Mouse (Mus musculus) liver, embryonic 14.5 days (tissue): ENCODE results near the gene Prdx6b. TPM values are rescaled to one million over a fixed set of nuclear protein-coding genes. Genes with fewer than 3 reads are reported as not detected.

Experiments used
- ATAC-seq: fragments of 200-750 bp; cut with Nextera tagmentation; 2 replicates; pipeline ENCODE4 v1.8.0; 2017; ENCODE audit warnings: moderate number of reproducible peaks, mild to moderate bottlenecking, moderate library complexity; ENCODE audit not compliant: insufficient read depth
- DNase-seq, 3 experiments: peaks; one replicate each; pipeline ENCODE4 v3.0.0-alpha.2; 2012 to 2013; ENCODE audit warnings: low read depth in 3 of 3, low spot score in 3 of 3
- H3K27ac ChIP-seq: fragments of 300-500 bp; sonication (generic); 2 replicates; pipeline ENCODE4 v1.5.1; 2014; ENCODE audit warnings: moderate library complexity, mild to moderate bottlenecking, control low read depth, inconsistent platforms
- H3K27me3 ChIP-seq: fragments of 300-500 bp; sonication (generic); 2 replicates; pipeline ENCODE4 v1.6.1; 2014; ENCODE audit warnings: mild to moderate bottlenecking, low read length, moderate library complexity; ENCODE audit not compliant: control insufficient read depth, insufficient read depth
- H3K36me3 ChIP-seq: fragments of 300-500 bp; sonication (generic); replicated peaks from 2 replicates; pipeline ENCODE4 v1.6.1; 2014; ENCODE audit warnings: low read depth; ENCODE audit not compliant: control insufficient read depth, insufficient read depth
- H3K4me1 ChIP-seq, 2 experiments: fragments of 200-500 bp in 1 of 2; fragments of 300-500 bp in 1 of 2; sonication (generic) in 1 of 2; replicated peaks; 2 replicates each; pipeline ENCODE4 v1.6.1; 2012 to 2014; ENCODE audit warnings: antibody characterized with exemption in 1 of 2, inconsistent platforms in 1 of 2, low read length in 1 of 2; ENCODE audit not compliant: control insufficient read depth in 2 of 2, insufficient read depth in 2 of 2
- H3K4me2 ChIP-seq: fragments of 300-500 bp; sonication (generic); 2 replicates; pipeline ENCODE4 v1.6.1; 2014; ENCODE audit warnings: low read depth, mild to moderate bottlenecking, control low read depth, moderate library complexity
- H3K4me3 ChIP-seq, 2 experiments: fragments of 200-500 bp in 1 of 2; fragments of 300-500 bp in 1 of 2; sonication (generic) in 1 of 2; 2 replicates each; pipeline ENCODE4 v1.5.1; 2012 to 2014; ENCODE audit warnings: low read depth in 2 of 2, low read length in 2 of 2, mild to moderate bottlenecking in 2 of 2, control low read depth in 1 of 2, inconsistent platforms in 1 of 2, moderate library complexity in 1 of 2; ENCODE audit not compliant: insufficient read depth in 1 of 2
- H3K9ac ChIP-seq: fragments of 300-500 bp; sonication (generic); replicated peaks from 2 replicates; pipeline ENCODE4 v1.6.1; 2014; ENCODE audit warnings: mild to moderate bottlenecking, control low read depth, moderate library complexity
- H3K9me3 ChIP-seq: fragments of 300-500 bp; sonication (generic); 2 replicates; pipeline ENCODE4 v1.6.1; 2016; ENCODE audit warnings: low read length, mixed read lengths; ENCODE audit not compliant: control insufficient read depth
- CTCF ChIP-seq: IDR thresholded peaks from 2 replicates; pipeline ENCODE4 v1.5.1; 2016; ENCODE audit warnings: antibody characterized with exemption, low read depth, control low read depth
- EP300 ChIP-seq: IDR thresholded peaks from 2 replicates; pipeline ENCODE4 v1.6.1; 2016; ENCODE audit warnings: antibody characterized with exemption, low read depth
- WGBS: fragments of 180-500 bp; shearing (Covaris S2); extraction: QIAGEN DNeasy Blood & Tissue Kit; methylation state at CpG from one replicate; pipeline ENCODE4 v1.1.7; 2014; ENCODE audit not compliant: insufficient replicate concordance; 5-methylcytosine and 5-hydroxymethylcytosine counted together
- polyA plus RNA-seq, 2 experiments: library from polyadenylated mRNA; depleted of rRNA in 1 of 2; stranded (reverse) in 1 of 2; unstranded in 1 of 2; fragments of >200 nt; fragmentation: Nextera tagmentation in 1 of 2; extraction: Ambion mirVana in 1 of 2; gene quantifications; 2 replicates each; pipeline versions ENCODE4 v1.2.1 to v1.2.3; 2012 to 2014

The Prdx6b gene
- polyA plus RNA-seq, 2 experiments, result not detected

DNA sequence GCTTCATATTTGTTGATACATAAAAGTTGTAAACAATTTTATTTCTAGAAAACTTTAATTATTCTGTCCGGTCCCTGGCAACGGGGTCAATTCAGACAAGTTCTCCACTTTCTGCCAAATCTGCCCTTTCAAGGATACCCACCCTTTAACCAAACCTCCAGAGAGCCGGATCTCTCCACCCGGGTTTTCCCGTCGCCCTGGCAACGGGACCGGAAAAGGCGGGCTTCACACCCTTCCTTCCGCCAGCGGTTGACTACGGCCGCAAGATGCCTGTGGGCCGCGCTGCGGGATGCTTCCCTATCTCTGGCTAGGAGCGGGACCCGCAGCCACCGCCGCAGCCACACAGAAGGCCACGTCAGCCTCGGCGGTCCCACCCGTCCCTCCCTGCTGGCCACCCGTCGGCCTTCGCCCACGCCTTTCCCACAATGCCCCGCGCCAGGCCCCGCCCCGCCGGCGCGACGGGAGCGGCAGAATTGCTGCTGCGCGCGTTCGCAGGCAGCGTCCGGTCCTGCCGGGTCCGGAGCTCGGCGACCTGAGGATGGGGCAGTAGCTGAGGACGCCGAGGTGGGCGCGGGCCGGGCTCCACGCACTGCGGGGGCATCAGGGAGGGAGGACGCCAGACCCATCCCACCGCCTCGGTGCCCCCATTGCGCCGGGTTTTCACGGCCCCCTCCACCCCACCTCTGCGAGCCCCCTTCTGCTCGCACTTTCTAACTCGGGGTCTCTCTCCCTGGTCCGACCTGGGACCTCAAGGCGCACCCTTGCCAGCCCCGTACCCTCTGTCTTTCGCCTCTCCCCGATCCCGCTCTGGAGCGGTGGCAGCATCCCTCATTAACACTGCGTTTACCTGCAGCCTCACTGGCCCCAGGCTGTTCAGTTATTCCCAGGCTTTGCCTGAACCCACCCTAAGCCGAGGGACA lies 23.2 kb downstream of the Prdx6b start, which contains the start of gene Dnajc10:
Gene Dnajc10 (plus strand): TSS at position 225 of the 920 bp plus-strand sequence.
- H3K4me1 ChIP-seq, result peaks cover 0 to 4% of the 10 kb centered on the region in 2 experiments; a peak in 1 of 4 replicates
- H3K9me3 ChIP-seq, result no peaks in the 10 kb centered on the region
- ATAC-seq (peak; percentile 95), DNase-seq (peak; percentile 80 to 84 (median 81))
- WGBS, result under 1% methylated on average over 69 of the region's 72 CpGs
- H3K36me3 ChIP-seq, result no peaks in the 10 kb centered on the region
- H3K27ac ChIP-seq, result peak within 1 kb of the TSS; percentile 83
- peak within 1 kb of the TSS; percentile 83 for H3K4me2 ChIP-seq
- no peaks in the 10 kb centered on the region for H3K27me3 ChIP-seq
- peak within 1 kb of the TSS; percentile 79 for H3K9ac ChIP-seq
- peak within 1 kb of the TSS; percentile 77 to 86 for H3K4me3 ChIP-seq
- no peak for TF ChIP-seq CTCF

DNA sequence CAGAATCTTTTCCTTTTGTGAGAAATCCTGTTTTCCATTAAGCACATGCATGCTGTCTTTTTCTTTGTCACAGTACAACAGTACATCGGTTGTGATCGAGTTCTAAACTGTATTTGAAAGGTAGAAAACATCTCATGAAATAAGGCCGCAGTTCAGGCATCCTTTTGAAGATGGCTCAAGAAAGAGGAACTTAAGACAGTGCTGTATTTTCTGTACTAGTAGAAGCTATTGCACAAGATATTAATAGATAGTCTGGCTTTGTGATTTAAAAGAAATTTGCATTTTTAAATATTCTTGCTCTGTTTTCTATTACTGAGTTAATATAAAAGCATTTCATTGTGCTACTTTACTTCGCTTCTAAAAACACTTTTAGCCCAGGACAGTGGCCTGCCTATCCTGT lies 30.6 kb downstream of the Prdx6b start:
- Histone ChIP-seq H3K27ac (no peak overlapping the region), H3K36me3 (peaks cover 8% of the 10 kb centered on the region), H3K9me3 (no peaks in the 10 kb centered on the region), H3K4me1 (no peaks in the 10 kb centered on the region), H3K9ac (no peak overlapping the region), H3K4me3 (no peak overlapping the region), H3K27me3 (no peaks in the 10 kb centered on the region), H3K4me2 (no peak overlapping the region)
- TF ChIP-seq CTCF (no peak), EP300 (no peak)
- 75% methylated on average over 4 of the region's 4 CpGs for WGBS
- ATAC-seq, result no peak
- no peak for DNase-seq

DNA sequence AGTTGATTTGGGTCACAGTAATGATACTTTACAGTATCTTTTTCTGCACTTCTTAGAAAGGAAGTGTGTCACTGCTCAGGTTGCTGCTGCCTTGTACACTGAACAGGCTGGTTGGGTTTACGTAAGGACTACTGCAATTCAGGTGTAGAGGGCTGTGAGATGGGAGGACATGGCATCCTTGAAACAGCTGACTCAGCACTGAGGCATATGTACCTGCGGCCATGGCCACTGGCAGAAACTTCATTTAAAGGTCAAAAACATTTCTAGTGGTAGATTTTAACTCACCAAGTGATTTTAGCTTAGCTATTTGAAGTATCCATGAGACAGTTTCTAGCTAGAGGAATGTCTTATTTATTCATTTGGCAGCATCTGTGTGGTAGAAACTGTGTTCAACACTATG lies 33.5 kb downstream of the Prdx6b start:
- WGBS, result 78% methylated on average over 2 of the region's 2 CpGs

DNA sequence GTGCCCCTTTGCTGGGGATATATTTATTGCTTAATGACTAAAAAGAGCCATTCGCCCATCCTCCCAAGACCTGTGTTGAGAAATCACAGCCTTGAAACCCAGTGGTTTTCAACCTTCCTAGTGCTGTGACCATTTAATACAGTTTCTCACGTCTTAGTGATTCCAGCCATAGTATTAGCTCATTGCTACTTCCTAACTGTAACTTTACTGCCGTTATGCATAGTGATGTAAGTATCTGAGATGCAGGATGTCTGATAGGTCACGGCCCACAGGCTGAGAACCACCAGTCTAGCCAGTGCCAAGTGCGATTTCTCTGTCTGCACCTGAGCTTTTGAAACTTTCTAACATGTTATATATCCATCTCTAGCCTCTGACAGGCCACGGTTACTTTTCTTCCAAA lies 35.0 kb downstream of the Prdx6b start:
- no peaks in the 10 kb centered on the region for H3K4me1 ChIP-seq
- peaks cover 8% of the 10 kb centered on the region for H3K36me3 ChIP-seq
- no peak overlapping the region for H3K4me2 ChIP-seq
- no peak for ATAC-seq
- no peaks in the 10 kb centered on the region for H3K9me3 ChIP-seq
- no peak overlapping the region for H3K4me3 ChIP-seq
- TF ChIP-seq EP300 (no peak), CTCF (no peak)
- H3K27ac ChIP-seq, result no peak overlapping the region
- WGBS, result 75% methylated on average over 6 of the region's 6 CpGs
- DNase-seq, result no peak
- H3K27me3 ChIP-seq, result no peaks in the 10 kb centered on the region
- no peak overlapping the region for H3K9ac ChIP-seq

More for the DNA sequence above, 33.5 kb downstream of the Prdx6b start:
- Histone ChIP-seq H3K4me3 (no peak overlapping the region), H3K4me1 (no peaks in the 10 kb centered on the region), H3K27me3 (no peaks in the 10 kb centered on the region), H3K36me3 (peaks cover 8% of the 10 kb centered on the region), H3K9me3 (no peaks in the 10 kb centered on the region), H3K9ac (no peak overlapping the region), H3K27ac (no peak overlapping the region), H3K4me2 (no peak overlapping the region)
- DNase-seq (no peak), ATAC-seq (no peak)
- no peak for TF ChIP-seq EP300
- no peak for TF ChIP-seq CTCF

DNA sequence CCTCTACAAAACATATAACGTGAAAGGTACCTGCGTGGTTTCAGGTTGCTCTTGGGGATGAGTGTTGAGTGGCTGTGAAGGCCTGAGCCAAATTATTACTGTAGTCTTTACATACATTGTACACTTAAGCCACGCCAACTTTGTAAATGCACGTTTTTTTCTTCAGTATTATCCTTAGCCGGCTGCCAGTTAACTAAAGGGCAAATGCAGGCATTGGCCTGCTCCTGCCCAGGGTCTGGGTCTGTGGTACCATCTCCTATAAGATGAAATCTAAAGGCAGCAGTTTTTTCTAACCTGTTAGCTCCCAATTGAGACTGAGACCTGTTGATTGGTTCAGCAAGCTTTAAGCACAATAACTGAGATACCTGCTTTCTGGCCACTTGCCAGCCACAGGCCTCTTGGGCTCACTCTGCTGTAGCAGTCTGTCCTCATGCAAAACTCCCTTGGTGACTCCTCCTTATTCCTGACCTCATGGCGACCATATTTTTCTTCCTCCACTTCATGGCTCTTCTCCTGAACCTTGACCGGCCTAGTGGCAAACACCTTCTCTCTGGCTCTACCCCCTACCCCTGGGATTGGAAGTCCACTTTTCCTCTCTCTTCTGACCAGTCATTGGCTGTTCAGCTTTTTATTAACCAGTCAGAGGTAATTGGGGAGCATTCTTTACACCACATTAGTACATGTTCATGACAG lies 36.8 kb downstream of the Prdx6b start:
- no peak overlapping the region for H3K27ac ChIP-seq

More for the DNA sequence above, 36.8 kb downstream of the Prdx6b start:
- Histone ChIP-seq H3K36me3 (peaks cover 8% of the 10 kb centered on the region), H3K9me3 (no peaks in the 10 kb centered on the region), H3K27me3 (no peaks in the 10 kb centered on the region), H3K4me3 (no peak overlapping the region), H3K9ac (no peak overlapping the region), H3K4me2 (no peak overlapping the region), H3K4me1 (no peaks in the 10 kb centered on the region)
- WGBS, result 72% methylated on average over 7 of the region's 7 CpGs
- ATAC-seq (no peak), DNase-seq (no peak)
- TF ChIP-seq CTCF (no peak), EP300 (no peak)
